Mouse (Mus musculus) hindbrain, embryonic 12.5 days (tissue): ENCODE measurements around the gene Lrig1. TPM values are rescaled to one million over a fixed set of nuclear protein-coding genes. Genes with fewer than 3 reads are reported as not detected.

Source experiments
- ATAC-seq: fragments of 200-750 bp; cut with Nextera tagmentation; 2 replicates; pipeline ENCODE4 v1.8.0; 2017; ENCODE audit warnings: moderate TSS enrichment; ENCODE audit not compliant: low FRiP score
- H3K27ac ChIP-seq: fragments of 300-500 bp; sonication (generic); 2 replicates; pipeline ENCODE4 v1.5.1; 2016; ENCODE audit warnings: mild to moderate bottlenecking
- H3K27me3 ChIP-seq: fragments of 300-500 bp; sonication (generic); 2 replicates; pipeline ENCODE4 v1.6.1; 2016; ENCODE audit warnings: mild to moderate bottlenecking
- H3K36me3 ChIP-seq: fragments of 300-500 bp; sonication (generic); 2 replicates; pipeline ENCODE4 v1.6.1; 2016; ENCODE audit warnings: mild to moderate bottlenecking
- H3K4me1 ChIP-seq: fragments of 300-500 bp; sonication (generic); 2 replicates; pipeline ENCODE4 v1.6.1; 2016
- H3K4me2 ChIP-seq: fragments of 300-500 bp; sonication (generic); replicated peaks from 2 replicates; pipeline ENCODE4 v1.6.1; 2016; ENCODE audit warnings: mild to moderate bottlenecking
- H3K4me3 ChIP-seq: fragments of 300-500 bp; sonication (generic); 2 replicates; pipeline ENCODE4 v1.5.1; 2016; ENCODE audit warnings: mild to moderate bottlenecking
- H3K9ac ChIP-seq: fragments of 300-500 bp; sonication (generic); 2 replicates; pipeline ENCODE4 v1.6.1; 2016; ENCODE audit warnings: mild to moderate bottlenecking, moderate library complexity
- H3K9me3 ChIP-seq: fragments of 300-500 bp; sonication (generic); replicated peaks from 2 replicates; pipeline ENCODE4 v1.6.1; 2016; ENCODE audit warnings: mild to moderate bottlenecking
- WGBS: fragments of 180-500 bp; shearing (Covaris S2); methylation state at CpG from one replicate; pipeline ENCODE4 v1.1.7; 2016; 5-methylcytosine and 5-hydroxymethylcytosine counted together
- polyA plus RNA-seq: library from polyadenylated mRNA; unstranded; fragments of >200 nt; fragmentation: Nextera tagmentation; extraction: Ambion mirVana; gene quantifications from 2 replicates; pipeline ENCODE4 v1.2.1, GENCODE M21; 2016

Gene Lrig1
- polyA plus RNA-seq, 1 experiment from 2014 or later = 23.9 TPM

- ATAC-seq = no peak
- H3K4me2 ChIP-seq = no peak overlapping the region
- H3K36me3 ChIP-seq = no peaks in the 10 kb centered on the region
- H3K9me3 ChIP-seq = no peaks in the 10 kb centered on the region
- H3K4me1 ChIP-seq = peaks cover 34% of the 10 kb centered on the region
- H3K27ac ChIP-seq = no peak overlapping the region
- H3K9ac ChIP-seq = no peak overlapping the region
- WGBS = 67% methylated on average over 7 of the region's 7 CpGs
- no peaks in the 10 kb centered on the region for H3K27me3 ChIP-seq
- H3K4me3 ChIP-seq = no peak overlapping the region
Observed at GRCm38 (mm10) chr6:94666432-94667119, 33.4 kb downstream of the Lrig1 start.

DNA sequence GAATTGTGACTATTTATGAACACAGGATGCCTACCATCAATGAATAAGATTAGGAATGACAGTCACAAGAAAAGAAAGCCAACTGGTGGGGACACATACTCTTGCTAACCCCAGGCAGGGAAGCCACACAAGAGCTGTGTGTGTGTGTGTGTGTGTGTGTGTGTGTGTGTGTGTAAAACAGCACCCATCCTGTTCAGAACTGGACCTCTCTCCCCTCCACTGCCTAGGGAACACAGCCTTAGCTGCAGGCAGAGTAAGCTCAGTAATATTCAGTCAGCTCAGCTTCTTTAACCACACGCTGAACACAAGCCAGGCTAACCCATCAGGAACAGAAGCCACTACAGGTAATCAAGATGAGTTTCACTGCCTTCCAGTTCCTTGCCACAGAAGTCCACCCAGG is 34.3 kb downstream of the Lrig1 start:
- no peak for ATAC-seq
- 86% methylated on average over 1 of the region's 1 CpGs for WGBS
- Histone ChIP-seq H3K9me3 (no peaks in the 10 kb centered on the region), H3K9ac (no peak overlapping the region), H3K27ac (no peak overlapping the region), H3K4me2 (no peak overlapping the region), H3K4me1 (peaks cover 34% of the 10 kb centered on the region), H3K27me3 (no peaks in the 10 kb centered on the region), H3K4me3 (no peak overlapping the region), H3K36me3 (no peaks in the 10 kb centered on the region)

- peaks cover 34% of the 10 kb centered on the region for H3K4me1 ChIP-seq
Observed at GRCm38 (mm10) chr6:94665248-94665647, 34.7 kb downstream of the Lrig1 start.

DNA sequence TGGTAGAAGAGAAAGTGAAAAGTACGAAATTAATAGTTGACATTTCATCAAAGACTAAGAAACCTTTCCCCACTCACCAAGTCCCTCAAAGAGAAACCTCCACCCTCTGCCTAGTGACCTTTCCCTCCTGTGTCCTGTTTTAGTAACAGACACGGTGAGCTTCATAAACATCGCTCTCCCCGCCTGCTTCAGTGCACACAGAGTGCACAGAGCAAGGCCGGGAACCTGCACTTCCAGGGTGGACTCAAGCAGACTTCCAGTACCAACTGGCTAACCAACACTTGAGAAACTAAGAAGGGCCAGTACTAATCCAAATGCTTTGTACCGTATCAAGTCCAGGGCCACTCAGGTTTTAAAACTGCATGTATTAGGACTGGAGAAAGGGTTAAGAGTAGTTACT is 36.0 kb downstream of the Lrig1 start:
- 80% methylated on average over 6 of the region's 6 CpGs for WGBS
- H3K27ac ChIP-seq = no peak overlapping the region
- no peaks in the 10 kb centered on the region for H3K27me3 ChIP-seq
- peaks cover 2% of the 10 kb centered on the region for H3K36me3 ChIP-seq
- H3K4me2 ChIP-seq = no peak overlapping the region
- H3K4me1 ChIP-seq = peaks cover 31% of the 10 kb centered on the region
- ATAC-seq = no peak
- no peak overlapping the region for H3K4me3 ChIP-seq
- no peaks in the 10 kb centered on the region for H3K9me3 ChIP-seq
- no peak overlapping the region for H3K9ac ChIP-seq

More at GRCm38 (mm10) chr6:94665248-94665647, 34.7 kb downstream of the Lrig1 start:
- Histone ChIP-seq H3K27ac (no peak overlapping the region), H3K9ac (no peak overlapping the region), H3K4me2 (no peak overlapping the region), H3K4me3 (no peak overlapping the region), H3K36me3 (no peaks in the 10 kb centered on the region; the same call in 1 of the 2 replicates), H3K9me3 (no peaks in the 10 kb centered on the region), H3K27me3 (no peaks in the 10 kb centered on the region)
- WGBS = 89% methylated on average over 7 of the region's 7 CpGs
- no peak for ATAC-seq

DNA sequence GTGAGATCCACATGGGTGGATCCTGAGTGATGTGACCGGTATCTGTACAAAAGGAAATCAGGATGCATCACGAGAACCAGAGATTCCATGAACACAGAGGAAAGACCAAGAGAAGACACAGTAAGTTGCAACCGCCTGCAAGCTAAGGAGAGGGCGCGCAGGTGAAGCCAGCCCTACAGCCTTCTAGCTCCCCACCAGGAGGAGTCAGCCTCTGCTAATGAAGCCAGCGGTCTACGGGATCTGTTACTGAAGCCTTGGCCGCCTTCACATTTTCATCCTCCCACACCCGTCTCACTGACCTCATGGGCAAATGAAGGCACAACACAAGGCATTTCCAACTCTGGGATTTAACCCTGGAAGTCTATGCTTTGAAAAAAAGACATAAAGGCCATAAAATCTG is 38.0 kb downstream of the Lrig1 start:
- H3K27me3 ChIP-seq = no peaks in the 10 kb centered on the region
- H3K9me3 ChIP-seq = no peaks in the 10 kb centered on the region
- H3K27ac ChIP-seq = no peak overlapping the region
- ATAC-seq = no peak
- H3K36me3 ChIP-seq = peaks cover 6% of the 10 kb centered on the region
- no peak overlapping the region for H3K9ac ChIP-seq
- peaks cover 28% of the 10 kb centered on the region for H3K4me1 ChIP-seq
- no peak overlapping the region for H3K4me2 ChIP-seq
- H3K4me3 ChIP-seq = no peak overlapping the region
- WGBS = 79% methylated on average over 9 of the region's 9 CpGs

DNA sequence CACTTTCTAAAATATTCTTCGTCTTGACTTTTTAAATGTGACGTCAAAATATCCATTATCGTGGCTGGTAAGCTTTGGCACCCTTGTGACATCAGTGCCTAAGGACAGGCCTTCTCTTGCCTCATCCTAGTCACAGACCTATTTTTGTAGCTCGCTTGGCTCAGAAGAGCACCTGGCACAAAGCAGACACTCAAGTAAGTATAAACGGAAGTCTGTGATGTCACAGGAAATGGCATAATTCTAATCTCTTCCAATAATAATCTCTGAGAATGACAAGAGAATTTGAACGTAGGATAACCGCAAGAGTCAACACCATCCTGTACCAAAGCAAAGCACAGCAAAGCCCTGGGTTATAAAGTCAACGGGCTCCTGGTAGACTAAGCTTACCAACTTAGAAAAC is 38.6 kb downstream of the Lrig1 start:
- H3K4me2 ChIP-seq = no peak overlapping the region
- 94% methylated on average over 8 of the region's 8 CpGs for WGBS

GRCm38 (mm10) chr6:94659886-94660333 is 40.0 kb downstream of the Lrig1 start:
- 73% methylated on average over 4 of the region's 4 CpGs for WGBS
- Histone ChIP-seq H3K4me1 (peaks cover 32% of the 10 kb centered on the region), H3K36me3 (peaks cover 6% of the 10 kb centered on the region), H3K27ac (no peak overlapping the region), H3K9me3 (no peaks in the 10 kb centered on the region), H3K9ac (no peak overlapping the region), H3K27me3 (no peaks in the 10 kb centered on the region), H3K4me2 (no peak overlapping the region), H3K4me3 (no peak overlapping the region)
- no peak for ATAC-seq

More for the DNA sequence above, 38.6 kb downstream of the Lrig1 start:
- H3K9me3 ChIP-seq = no peaks in the 10 kb centered on the region
- H3K4me3 ChIP-seq = no peak overlapping the region
- no peak overlapping the region for H3K27ac ChIP-seq
- peaks cover 28% of the 10 kb centered on the region for H3K4me1 ChIP-seq
- ATAC-seq = no peak
- no peaks in the 10 kb centered on the region for H3K27me3 ChIP-seq
- peaks cover 6% of the 10 kb centered on the region for H3K36me3 ChIP-seq
- no peak overlapping the region for H3K9ac ChIP-seq

GRCm38 (mm10) chr6:94658136-94658480 is 41.9 kb downstream of the Lrig1 start:
- H3K4me2 ChIP-seq = no peak overlapping the region
- H3K4me3 ChIP-seq = no peak overlapping the region
- no peak overlapping the region for H3K9ac ChIP-seq
- H3K27ac ChIP-seq = no peak overlapping the region
- peaks cover 6% of the 10 kb centered on the region for H3K36me3 ChIP-seq
- ATAC-seq = no peak
- H3K4me1 ChIP-seq = peaks cover 30% of the 10 kb centered on the region
- no peaks in the 10 kb centered on the region for H3K9me3 ChIP-seq
- H3K27me3 ChIP-seq = no peaks in the 10 kb centered on the region
- 51% methylated on average over 6 of the region's 6 CpGs for WGBS

- Histone ChIP-seq H3K36me3 (peaks cover 6% of the 10 kb centered on the region), H3K4me3 (no peak overlapping the region), H3K4me2 (no peak overlapping the region), H3K9ac (no peak overlapping the region), H3K27me3 (no peaks in the 10 kb centered on the region), H3K27ac (no peak overlapping the region), H3K9me3 (no peaks in the 10 kb centered on the region), H3K4me1 (peaks cover 35% of the 10 kb centered on the region)
- 76% methylated on average over 12 of the region's 12 CpGs for WGBS
- no peak for ATAC-seq
Observed at GRCm38 (mm10) chr6:94657204-94658135, 42.5 kb downstream of the Lrig1 start.

DNA sequence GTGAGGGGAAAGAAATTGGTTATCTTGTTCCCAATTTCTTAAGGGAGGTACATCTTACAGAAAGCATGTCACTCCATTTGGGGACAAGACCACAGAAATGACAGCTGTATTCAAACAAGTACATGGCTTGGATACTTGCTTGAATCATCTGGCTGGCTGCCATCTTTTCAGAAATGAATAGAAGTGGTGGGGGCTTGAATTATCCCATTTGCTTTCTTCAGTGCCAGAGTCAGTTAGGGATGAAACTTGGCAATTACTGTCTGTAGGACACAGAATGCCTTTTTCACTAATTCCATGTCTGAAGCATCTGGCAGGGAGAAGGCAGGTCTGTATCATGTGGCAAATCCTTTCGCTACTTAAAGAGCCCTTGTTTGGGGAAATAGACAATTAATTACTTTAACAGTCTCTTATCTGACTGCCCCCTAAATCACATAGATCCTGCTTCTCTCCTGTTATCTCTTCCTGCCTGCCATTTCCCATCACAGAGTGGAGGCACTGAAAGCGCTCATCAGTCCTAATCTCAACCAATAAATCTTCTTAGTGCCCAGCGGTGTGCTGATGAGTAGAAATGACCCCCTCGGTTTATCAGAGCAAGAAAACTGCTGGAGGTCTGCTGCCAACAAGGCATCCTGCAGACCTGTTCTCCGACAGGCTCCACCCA is 44.0 kb downstream of the Lrig1 start:
- H3K27me3 ChIP-seq = no peaks in the 10 kb centered on the region
- peak; percentile 37 for ATAC-seq
- WGBS = 55% methylated on average over 5 of the region's 5 CpGs
- H3K4me3 ChIP-seq = no peak overlapping the region
- H3K27ac ChIP-seq = no peak overlapping the region; the same call in 1 of the 2 replicates
- no peaks in the 10 kb centered on the region for H3K9me3 ChIP-seq
- H3K36me3 ChIP-seq = peaks cover 6% of the 10 kb centered on the region
- H3K4me1 ChIP-seq = peaks cover 43% of the 10 kb centered on the region
- H3K4me2 ChIP-seq = no peak overlapping the region
- H3K9ac ChIP-seq = no peak overlapping the region

DNA sequence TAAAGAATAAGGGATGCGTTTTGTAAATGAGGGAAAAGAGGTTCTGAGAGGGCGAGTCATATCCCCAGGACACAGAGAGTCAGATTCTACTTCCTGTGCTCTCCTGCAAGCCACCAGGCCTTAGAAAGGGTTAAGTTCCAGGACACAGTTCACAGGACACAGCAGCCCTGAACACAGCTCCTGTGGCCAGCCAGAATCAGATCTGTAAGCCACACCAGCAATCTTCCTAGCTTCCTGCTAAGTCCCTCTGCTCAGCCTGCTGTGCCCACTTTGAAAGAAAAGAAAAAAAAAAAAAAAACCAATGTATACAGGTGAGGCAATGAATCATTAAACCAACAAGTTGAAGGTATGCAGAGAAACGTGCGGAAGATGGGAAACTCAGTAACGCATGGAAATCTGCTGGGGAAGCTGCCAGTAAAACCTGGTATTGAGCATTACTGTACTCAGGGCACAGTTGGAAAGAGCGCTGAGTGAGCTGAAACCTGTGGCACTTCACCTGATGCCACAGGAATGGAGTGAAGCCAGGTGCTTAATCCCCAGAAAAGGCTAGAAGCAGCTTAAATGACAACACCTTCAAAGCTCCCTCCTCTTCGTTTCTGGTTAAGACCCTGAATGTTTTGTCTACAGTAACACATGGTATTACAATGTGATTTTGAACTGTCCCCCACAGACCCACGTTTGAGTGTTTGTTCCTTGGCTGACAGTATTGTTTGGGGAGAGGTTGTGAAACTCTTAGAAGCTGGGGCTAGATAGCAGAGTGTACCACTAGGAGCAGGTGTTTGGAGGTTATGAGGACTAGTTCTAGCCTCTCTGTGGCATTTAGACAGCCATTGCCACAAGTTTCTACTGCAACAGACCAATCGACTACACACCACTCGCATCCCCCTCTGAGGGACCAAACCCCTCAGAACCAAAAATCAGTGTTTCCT is 46.3 kb downstream of the Lrig1 start:
- WGBS = 77% methylated on average over 10 of the region's 10 CpGs
- peaks cover 58% of the 10 kb centered on the region for H3K4me1 ChIP-seq

More for the DNA sequence above, 46.3 kb downstream of the Lrig1 start:
- no peak for ATAC-seq
- Histone ChIP-seq H3K27ac (no peak overlapping the region), H3K4me3 (no peak overlapping the region), H3K36me3 (peaks cover 3% of the 10 kb centered on the region; the same call in 1 of the 2 replicates), H3K9me3 (no peaks in the 10 kb centered on the region), H3K27me3 (no peaks in the 10 kb centered on the region), H3K4me2 (no peak overlapping the region), H3K9ac (no peak overlapping the region)
